Mouse (Mus musculus): ENCODE data around the gene Gxylt2. TPM values are rescaled to one million over a fixed set of nuclear protein-coding genes. Genes with fewer than 3 reads are reported as not detected.

The Gxylt2 gene
- total and polyA plus RNA-seq, 3 experiments: 0.22 TPM; not detected in 2

GRCm38 (mm10) chr6:100708248-100708647 is 3.7 kb downstream of the Gxylt2 start:
- peaks cover 12% of the 10 kb centered on the region for H3K9me3 ChIP-seq (replicated peaks)
- no peak for ATAC-seq (ENCODE audit: extremely low read depth, insufficient number of reproducible peaks, low FRiP score, poor library complexity, severe bottlenecking)
- no peaks in the 10 kb centered on the region for H3K36me3 ChIP-seq (replicated peaks)
- 0 out of 2 replicates have a peak, but pooled peaks cover 2% of the 10 kb centered on the region for H3K4me1 ChIP-seq (ENCODE audit: insufficient read depth, low read depth, low read length)
- DNase-seq (ENCODE audit: low spot score): no peak
- no peaks in the 10 kb centered on the region for H3K27me3 ChIP-seq (ENCODE audit: insufficient read depth, low read length)
- no peak for TF ChIP-seq GATA1 (IDR thresholded peaks at IDR 0.05; ENCODE audit: borderline replicate concordance, low read length)
- TF ChIP-seq CTCF (IDR thresholded peaks at IDR 0.05; ENCODE audit: low read depth, low read length): no peak
- TF ChIP-seq GATA2 (IDR thresholded peaks at IDR 0.05; ENCODE audit: borderline replicate concordance, low read depth, low read length): no peak
- no peak overlapping the region for H3K4me3 ChIP-seq (ENCODE audit: low read depth, low read length)

GRCm38 (mm10) chr6:100708996-100709395 is 4.5 kb downstream of the Gxylt2 start:
- no peak for DNase-seq (ENCODE audit: low spot score)
- no peaks in the 10 kb centered on the region for H3K36me3 ChIP-seq (replicated peaks)
- ATAC-seq (ENCODE audit: extremely low read depth, insufficient number of reproducible peaks, low FRiP score, poor library complexity, severe bottlenecking): no peak
- peaks cover 3% of the 10 kb centered on the region; the same call in 1 of the 2 replicates for H3K27me3 ChIP-seq (ENCODE audit: insufficient read depth, low read length)
- H3K4me3 ChIP-seq (ENCODE audit: low read depth, low read length): no peak overlapping the region
- peaks cover 12% of the 10 kb centered on the region for H3K9me3 ChIP-seq (replicated peaks)
- 0 out of 2 replicates have a peak, but pooled peaks cover 2% of the 10 kb centered on the region for H3K4me1 ChIP-seq (ENCODE audit: insufficient read depth, low read depth, low read length)
- no peak for TF ChIP-seq TAL1 (conservative IDR thresholded peaks at IDR 0.05; ENCODE audit: low read depth, low read length)
- no peak for TF ChIP-seq CTCF (IDR thresholded peaks at IDR 0.05; ENCODE audit: low read depth, low read length)
- TF ChIP-seq GATA1 (IDR thresholded peaks at IDR 0.05; ENCODE audit: borderline replicate concordance, low read length): no peak
- no peak for TF ChIP-seq GATA2 (IDR thresholded peaks at IDR 0.05; ENCODE audit: borderline replicate concordance, low read depth, low read length)
- no peak for TF ChIP-seq POLR2AphosphoS5 (IDR thresholded peaks at IDR 0.05; ENCODE audit: insufficient replicate concordance, low read depth, low read length)

GRCm38 (mm10) chr6:100709483-100709882 is 4.9 kb downstream of the Gxylt2 start:
- DNase-seq (ENCODE audit: low spot score) (no peak), ATAC-seq (ENCODE audit: extremely low read depth, insufficient number of reproducible peaks, low FRiP score, poor library complexity, severe bottlenecking) (no peak)
- H3K9me3 ChIP-seq (replicated peaks): peaks cover 8% of the 10 kb centered on the region
- TF ChIP-seq GATA2 (IDR thresholded peaks at IDR 0.05; ENCODE audit: borderline replicate concordance, low read depth, low read length) (no peak), GATA1 (IDR thresholded peaks at IDR 0.05; ENCODE audit: borderline replicate concordance, low read length) (no peak), TAL1 (conservative IDR thresholded peaks at IDR 0.05; ENCODE audit: low read depth, low read length) (no peak), POLR2AphosphoS5 (IDR thresholded peaks at IDR 0.05; ENCODE audit: insufficient replicate concordance, low read depth, low read length) (no peak), CTCF (IDR thresholded peaks at IDR 0.05; ENCODE audit: low read depth, low read length) (no peak)
- peaks cover 5% of the 10 kb centered on the region; the same call in 1 of the 2 replicates for H3K27me3 ChIP-seq (ENCODE audit: insufficient read depth, low read length)
- no peak overlapping the region for H3K4me3 ChIP-seq (ENCODE audit: low read depth, low read length)
- H3K36me3 ChIP-seq (replicated peaks): no peaks in the 10 kb centered on the region
- 0 out of 2 replicates have a peak, but pooled peaks cover 2% of the 10 kb centered on the region for H3K4me1 ChIP-seq (ENCODE audit: insufficient read depth, low read depth, low read length)

GRCm38 (mm10) chr6:100710170-100710569 is 5.6 kb downstream of the Gxylt2 start:
- no peak for TF ChIP-seq POLR2AphosphoS5 (IDR thresholded peaks at IDR 0.05; ENCODE audit: insufficient replicate concordance, low read depth, low read length)
- no peak for TF ChIP-seq GATA2 (IDR thresholded peaks at IDR 0.05; ENCODE audit: borderline replicate concordance, low read depth, low read length)
- no peak for TF ChIP-seq GATA1 (IDR thresholded peaks at IDR 0.05; ENCODE audit: borderline replicate concordance, low read length)
- no peak for TF ChIP-seq TAL1 (conservative IDR thresholded peaks at IDR 0.05; ENCODE audit: low read depth, low read length)
- no peak for TF ChIP-seq CTCF (IDR thresholded peaks at IDR 0.05; ENCODE audit: low read depth, low read length)
- H3K27me3 ChIP-seq (ENCODE audit: insufficient read depth, low read length): peaks cover 5% of the 10 kb centered on the region; the same call in 1 of the 2 replicates
- 0 out of 2 replicates have a peak, but pooled peaks cover 2% of the 10 kb centered on the region for H3K4me1 ChIP-seq (ENCODE audit: insufficient read depth, low read depth, low read length)
- DNase-seq (ENCODE audit: low spot score) (no peak), ATAC-seq (ENCODE audit: extremely low read depth, insufficient number of reproducible peaks, low FRiP score, poor library complexity, severe bottlenecking) (no peak)
- no peak overlapping the region for H3K4me3 ChIP-seq (ENCODE audit: low read depth, low read length)
- H3K9me3 ChIP-seq (replicated peaks): peaks cover 3% of the 10 kb centered on the region; the same call in 1 of the 2 replicates
- no peaks in the 10 kb centered on the region for H3K36me3 ChIP-seq (replicated peaks)

GRCm38 (mm10) chr6:100710866-100711265 is 6.3 kb downstream of the Gxylt2 start:
- H3K9me3 ChIP-seq (replicated peaks): 0 out of 2 replicates have a peak, but pooled peaks cover 2% of the 10 kb centered on the region
- TF ChIP-seq TAL1 (conservative IDR thresholded peaks at IDR 0.05; ENCODE audit: low read depth, low read length): no peak
- TF ChIP-seq GATA1 (IDR thresholded peaks at IDR 0.05; ENCODE audit: borderline replicate concordance, low read length): no peak
- TF ChIP-seq POLR2AphosphoS5 (IDR thresholded peaks at IDR 0.05; ENCODE audit: insufficient replicate concordance, low read depth, low read length): no peak
- no peak for TF ChIP-seq GATA2 (IDR thresholded peaks at IDR 0.05; ENCODE audit: borderline replicate concordance, low read depth, low read length)
- TF ChIP-seq CTCF (IDR thresholded peaks at IDR 0.05; ENCODE audit: low read depth, low read length): no peak
- DNase-seq (ENCODE audit: low spot score) (no peak), ATAC-seq (ENCODE audit: extremely low read depth, insufficient number of reproducible peaks, low FRiP score, poor library complexity, severe bottlenecking) (no peak)
- 0 out of 2 replicates have a peak, but pooled peaks cover 2% of the 10 kb centered on the region for H3K4me1 ChIP-seq (ENCODE audit: insufficient read depth, low read depth, low read length)
- H3K27me3 ChIP-seq (ENCODE audit: insufficient read depth, low read length): peaks cover 5% of the 10 kb centered on the region; the same call in 1 of the 2 replicates
- no peaks in the 10 kb centered on the region for H3K36me3 ChIP-seq (replicated peaks)
- no peak overlapping the region for H3K4me3 ChIP-seq (ENCODE audit: low read depth, low read length)

GRCm38 (mm10) chr6:100715296-100715828 is 10.8 kb downstream of the Gxylt2 start:
- DNase-seq (ENCODE audit: low spot score) (no peak), ATAC-seq (ENCODE audit: extremely low read depth, insufficient number of reproducible peaks, low FRiP score, poor library complexity, severe bottlenecking) (no peak)
- peaks cover 17% of the 10 kb centered on the region for H3K4me1 ChIP-seq (ENCODE audit: insufficient read depth, low read depth, low read length)
- no peak for TF ChIP-seq CTCF (IDR thresholded peaks at IDR 0.05; ENCODE audit: low read depth, low read length)
- TF ChIP-seq GATA2 (IDR thresholded peaks at IDR 0.05; ENCODE audit: borderline replicate concordance, low read depth, low read length): no peak
- TF ChIP-seq POLR2AphosphoS5 (IDR thresholded peaks at IDR 0.05; ENCODE audit: insufficient replicate concordance, low read depth, low read length): no peak
- no peak for TF ChIP-seq GATA1 (IDR thresholded peaks at IDR 0.05; ENCODE audit: borderline replicate concordance, low read length)
- TF ChIP-seq TAL1 (conservative IDR thresholded peaks at IDR 0.05; ENCODE audit: low read depth, low read length): no peak
- no peaks in the 10 kb centered on the region for H3K36me3 ChIP-seq (replicated peaks)
- H3K27me3 ChIP-seq (ENCODE audit: insufficient read depth, low read length): peaks cover 5% of the 10 kb centered on the region; the same call in 1 of the 2 replicates
- no peaks in the 10 kb centered on the region for H3K9me3 ChIP-seq (replicated peaks)
- H3K4me3 ChIP-seq (ENCODE audit: low read depth, low read length): no peak overlapping the region
